Mouse (Mus musculus): ENCODE measurements around the gene Map3k9.

- TF ChIP-seq GATA1 (IDR thresholded peaks at IDR 0.05; ENCODE audit: borderline replicate concordance, low read length), result no peak
- no peak for TF ChIP-seq CTCF (IDR thresholded peaks at IDR 0.05; ENCODE audit: low read depth, low read length)
- TF ChIP-seq TAL1 (conservative IDR thresholded peaks at IDR 0.05; ENCODE audit: low read depth, low read length), result no peak
- TF ChIP-seq POLR2AphosphoS5 (IDR thresholded peaks at IDR 0.05; ENCODE audit: insufficient replicate concordance, low read depth, low read length), result no peak
Observed at GRCm38 (mm10) chr12:81679807-81680529, 101.0 kb downstream of the Map3k9 start.

All from G1E (cell line).